Mouse (Mus musculus) c-Kit-positive CD71-positive TER-119-negative erythroid progenitor cells, embryonic 14.5 days (primary cell): Measurements from ENCODE around the gene Eid2b.

Source experiments
- DNase-seq: peaks from one replicate; pipeline ENCODE4 v3.0.0-alpha.2; 2013; ENCODE audit warnings: low read depth

Gene Eid2b

DNA sequence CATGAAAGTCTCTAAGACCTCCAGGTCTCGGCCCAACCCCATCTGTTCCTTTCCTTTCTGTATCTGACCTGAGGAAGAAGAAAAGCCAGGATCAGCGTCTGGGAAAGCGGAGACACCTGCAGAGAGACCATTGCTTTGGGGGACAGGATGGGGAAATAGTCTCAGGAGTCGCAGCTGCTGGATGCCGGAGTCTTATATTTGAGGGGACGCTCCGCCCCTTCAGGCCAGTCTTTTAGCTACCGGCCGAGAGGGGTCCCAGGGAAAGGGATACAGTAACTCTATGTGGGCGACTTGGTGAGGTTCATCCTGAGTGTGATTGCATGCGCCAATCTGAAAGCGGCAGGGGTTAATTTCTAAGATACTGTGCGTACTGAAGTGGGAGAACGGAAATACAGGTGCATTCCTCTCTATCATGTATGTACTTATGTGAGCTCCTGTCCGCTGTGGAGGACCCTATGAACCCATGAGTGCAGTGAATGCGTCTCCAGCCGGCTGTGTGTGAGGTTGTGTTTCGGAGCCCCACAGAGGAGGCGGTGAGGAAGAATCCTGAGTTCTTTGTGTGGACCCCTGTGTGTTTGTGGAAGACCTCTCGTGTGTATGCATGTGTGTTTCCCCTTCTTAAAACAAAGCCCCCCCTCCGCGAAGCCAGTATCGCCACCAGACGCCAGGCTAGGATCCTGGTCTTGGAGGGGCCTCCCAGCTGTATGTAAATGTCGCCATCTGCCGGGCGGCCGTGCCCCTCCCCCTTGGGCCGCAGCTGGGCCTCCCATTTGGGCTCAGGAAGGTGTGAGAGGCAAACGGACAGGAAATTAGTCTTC lies 24.3 kb downstream of the Eid2b start, which contains the start of gene Dll3:
TSS of gene Dll3 (minus strand) at position 623 of the 818 bp plus-strand sequence.
- no peak for DNase-seq

DNA sequence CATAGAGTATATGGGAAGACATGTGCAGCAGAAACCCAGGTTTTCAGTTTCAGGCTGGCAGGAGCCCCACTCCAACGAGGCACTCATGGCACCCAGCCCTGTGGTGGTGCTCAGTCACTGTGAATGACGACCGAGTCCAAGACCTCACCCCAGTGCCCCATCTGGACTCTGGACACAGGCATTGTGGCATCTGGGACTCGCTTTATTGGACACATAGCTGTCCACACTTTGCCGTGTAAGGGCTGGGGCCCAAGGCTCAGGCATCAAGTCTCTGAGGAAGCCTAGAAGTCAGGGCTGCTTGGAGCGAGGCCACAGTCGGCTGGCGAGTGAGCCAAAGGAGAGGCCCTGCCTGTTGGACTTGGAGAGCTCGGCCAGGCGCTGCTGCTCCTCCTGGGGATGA lies 28.1 kb downstream of the Eid2b start:
- no peak for DNase-seq

GRCm38 (mm10) chr7:28306216-28306615 lies 28.7 kb downstream of the Eid2b start:
- no peak for DNase-seq

GRCm38 (mm10) chr7:28309737-28310136 lies 32.2 kb downstream of the Eid2b start:
- no peak for DNase-seq

DNA sequence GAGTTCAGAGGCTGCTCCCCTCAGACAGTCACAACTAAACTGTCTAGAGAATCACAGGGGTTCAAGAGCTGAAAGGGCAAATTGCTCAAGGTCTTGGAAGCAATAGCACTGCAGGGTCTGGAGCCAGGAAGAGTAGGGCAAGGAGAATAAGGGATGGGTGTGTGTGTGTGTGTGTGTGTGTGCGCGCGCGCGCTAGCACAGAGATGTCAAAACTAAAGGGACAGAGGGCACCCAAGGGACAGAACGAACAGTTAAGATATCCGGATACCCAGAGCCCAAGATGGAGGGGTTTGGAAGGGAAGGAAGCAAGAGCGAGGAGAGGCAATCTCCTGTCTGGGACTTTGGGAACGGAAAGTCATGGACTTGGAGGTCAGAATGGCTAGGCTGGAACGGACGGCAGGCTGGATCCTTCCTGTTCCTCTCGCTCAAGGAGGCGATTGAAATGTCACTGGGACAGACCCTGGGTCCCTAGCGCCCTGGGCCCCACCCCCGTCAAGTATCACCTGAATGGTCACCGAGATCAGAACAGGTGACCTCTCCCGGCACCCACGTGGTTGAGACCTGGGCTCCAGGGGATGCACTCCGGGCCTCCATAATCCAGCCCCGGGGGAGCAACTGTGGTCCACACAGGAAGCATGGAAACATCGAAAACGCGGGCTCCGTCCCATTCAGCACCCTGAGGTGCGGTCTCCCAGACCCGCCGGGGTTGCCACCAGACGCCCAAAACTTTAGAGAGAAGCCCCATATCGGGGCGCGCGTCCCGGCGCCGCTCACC lies 33.8 kb downstream of the Eid2b start:
- DNase-seq, result peak; percentile 23

DNA sequence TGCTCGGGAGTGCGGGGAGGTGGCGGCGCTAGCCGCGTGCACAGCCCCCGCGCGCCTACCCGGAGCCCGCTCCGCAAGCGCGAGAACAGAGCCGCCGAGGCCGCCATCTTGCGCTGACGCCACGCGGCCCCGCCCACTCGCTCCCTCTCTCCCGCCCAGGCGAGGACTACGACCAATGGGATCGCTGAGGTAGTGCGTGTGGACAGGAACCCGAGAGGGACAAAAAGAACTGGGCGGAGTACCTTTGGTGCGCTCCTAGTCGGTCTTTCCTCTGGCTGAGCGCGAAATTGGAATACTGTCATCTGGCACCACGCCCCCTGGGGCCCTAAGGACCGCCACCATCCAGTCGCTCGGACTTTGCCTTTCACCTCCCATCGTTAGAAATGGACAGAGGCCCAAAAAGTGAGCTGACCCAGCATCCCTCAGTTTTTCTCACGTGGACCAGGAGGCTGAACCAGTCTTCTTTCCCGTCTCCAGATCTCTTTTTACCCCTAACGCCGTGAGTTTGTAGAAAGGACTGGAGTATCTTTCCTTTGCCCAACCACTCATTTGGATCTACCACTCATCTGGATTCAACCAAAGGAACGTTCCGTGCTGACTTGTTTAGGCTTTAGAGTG lies 34.5 kb downstream of the Eid2b start, which contains the start of gene Timm50:
TSS of gene Timm50 (minus strand) at position 147 of the 618 bp plus-strand sequence.
- DNase-seq, result peak; percentile 95

- DNase-seq, result no peak
Measured at GRCm38 (mm10) chr7:28318036-28318435, 40.5 kb downstream of the Eid2b start.

DNA sequence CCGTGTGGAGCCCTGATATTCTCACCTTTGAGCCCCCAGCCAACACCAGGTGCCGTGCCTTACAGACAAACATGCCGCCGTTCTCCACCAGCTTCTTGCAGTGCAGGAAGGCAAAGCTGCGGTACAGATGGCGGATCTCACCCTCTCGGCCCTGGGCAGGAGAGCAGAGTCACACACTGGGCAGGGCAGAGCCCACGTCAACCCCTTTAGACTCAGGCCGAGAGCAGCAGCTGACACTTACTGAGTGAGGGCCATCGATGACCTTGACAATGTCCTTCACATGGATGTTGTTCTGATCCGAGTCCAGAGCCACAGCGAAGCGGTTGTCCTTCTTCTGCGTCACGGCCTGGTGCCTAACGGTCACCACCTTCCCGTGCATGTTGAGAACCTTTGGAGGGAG lies 41.2 kb downstream of the Eid2b start:
- DNase-seq, result no peak

- DNase-seq, result no peak
Measured at GRCm38 (mm10) chr7:28321974-28322720, 44.6 kb downstream of the Eid2b start.

DNA sequence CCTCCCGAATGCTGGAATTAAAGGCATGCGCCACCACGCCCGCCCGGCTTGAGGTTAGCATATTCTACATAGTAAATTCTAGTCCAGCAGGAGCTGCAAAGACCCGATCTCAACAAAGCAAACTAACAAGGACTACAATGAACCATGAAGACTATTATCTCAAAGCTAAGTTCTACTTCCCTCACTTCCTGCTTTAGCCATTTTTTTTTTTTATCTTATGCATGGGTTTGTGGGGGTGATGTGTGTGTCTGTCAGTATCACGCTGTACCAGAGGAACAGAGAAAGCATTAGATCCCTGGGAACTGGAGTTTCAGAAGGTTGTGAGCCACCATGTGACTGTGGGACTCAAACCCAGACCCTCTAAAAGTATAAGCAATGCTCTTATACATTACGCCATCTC lies 47.8 kb downstream of the Eid2b start:
- DNase-seq, result no peak

DNA sequence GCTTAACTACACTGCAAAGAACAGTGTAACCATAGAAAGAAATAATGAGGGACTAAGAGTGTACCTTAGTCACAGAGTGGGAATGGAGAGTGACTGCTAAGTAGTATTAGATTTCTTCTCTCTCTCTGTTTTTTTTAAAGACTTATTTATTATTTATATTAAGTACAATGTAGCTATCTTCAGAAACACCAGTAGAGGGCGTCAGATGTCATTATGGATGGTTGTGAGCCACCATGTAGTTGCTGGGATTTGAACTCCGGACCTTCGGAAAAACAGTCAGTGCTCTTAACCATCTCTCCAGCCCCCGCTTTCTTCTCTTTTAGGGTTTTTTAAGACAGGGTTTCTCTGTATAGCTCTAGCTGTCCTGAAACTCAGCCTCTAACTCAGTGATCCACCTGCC lies 48.9 kb downstream of the Eid2b start:
- DNase-seq, result no peak

DNA sequence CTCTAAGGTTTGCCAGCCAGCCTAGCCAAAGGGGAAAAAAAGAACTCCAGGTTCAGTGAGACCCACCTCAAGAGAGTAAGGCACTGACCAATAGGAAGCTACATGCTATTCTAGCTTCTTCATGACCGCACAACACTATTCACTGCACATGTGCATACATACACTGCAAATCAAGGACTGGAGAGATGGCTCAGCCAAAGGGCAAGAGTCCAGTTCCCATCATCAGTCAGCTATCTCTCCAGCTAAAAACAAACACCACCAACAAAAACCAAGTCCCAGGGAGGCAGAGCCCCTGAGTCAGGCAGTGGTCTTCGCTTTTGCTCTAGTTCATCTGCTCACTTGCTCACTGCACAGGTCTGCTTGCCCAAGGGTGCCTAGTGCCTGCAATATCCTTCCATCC lies 50.7 kb downstream of the Eid2b start:
- DNase-seq, result no peak
